Mouse (Mus musculus) spleen, adult 2 months (tissue): ENCODE measurements at regions not wholly inside any gene's neighbourhood (a gene's known extent, or its start where the extent isn't known, plus 50 kb on each side); places are given as distances from the start of the nearest gene placed in this dataset.

ENCODE experiments used
- CTCF ChIP-seq: fragments of 200-500 bp; IDR thresholded peaks from 2 replicates; pipeline ENCODE4 v1.5.1; 2011; ENCODE audit warnings: mild to moderate bottlenecking, inconsistent platforms; ENCODE audit not compliant: insufficient read depth, insufficient read length, insufficient replicate concordance; ENCODE audit errors: extremely low read depth
- POLR2A ChIP-seq: fragments of 200-500 bp; IDR thresholded peaks from 2 replicates; pipeline ENCODE4 v1.6.1; 2011; ENCODE audit warnings: low read depth, low read length, inconsistent platforms

DNA sequence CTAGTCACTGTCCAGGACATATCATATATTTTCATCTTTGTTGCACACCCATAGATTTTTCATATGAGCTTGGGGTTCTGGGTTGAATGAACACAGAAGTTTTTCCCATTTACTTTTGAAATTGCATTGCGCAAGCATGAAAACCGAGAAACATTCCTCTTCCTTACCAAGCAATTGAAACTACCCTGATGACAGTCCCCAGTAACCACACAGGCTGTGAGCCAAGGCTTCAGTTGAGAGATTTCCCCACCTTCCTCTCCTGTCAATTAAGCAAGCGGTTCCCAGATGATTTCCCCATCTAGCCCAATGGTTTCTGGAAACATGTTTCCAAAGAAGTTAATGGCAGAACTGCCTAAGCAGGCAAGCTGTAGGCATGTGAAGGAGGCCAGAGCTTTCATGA, 81.8 kb upstream of the Inhba start:
- TF ChIP-seq CTCF: no peak
- no peak for TF ChIP-seq POLR2A
